Mouse (Mus musculus): Measurements from ENCODE around the gene Klhl36. TPM values are rescaled to one million over a fixed set of nuclear protein-coding genes. Genes with fewer than 3 reads are reported as not detected.

Gene Klhl36
- 1.6 TPM for polyA plus RNA-seq (2015; fragmentation: Illumina TruSeq; extraction: RNeasy Lipid Tissue Mini Kit (QIAGEN cat#74804); ENCODE audit: insufficient read depth, low replicate concordance)

GRCm38 (mm10) chr8:119861706-119862389 is at the start of gene Klhl36:
TSS of gene Klhl36 (plus strand) at chr8:119862266.

GRCm38 (mm10) chr8:119840275-119840808 is 21.7 kb upstream of the Klhl36 start, which contains the start of gene Cotl1:
TSS of gene Cotl1 (minus strand) at chr8:119840544.

GRCm38 (mm10) chr8:119909944-119910546 is 48.0 kb downstream of the Klhl36 start, which contains the start of gene Usp10:
TSS of gene Usp10 (plus strand) at chr8:119910360.

GRCm38 (mm10) chr8:119910547-119911257 is 48.6 kb downstream of the Klhl36 start, which contains the start of gene Gm20388:
TSS of gene Gm20388 (plus strand) at chr8:119910841.

Other genes with a start within 250 kb of the Klhl36 start
- not detected for gene Adad2, start 249.5 kb upstream of the Klhl36 start, polyA plus RNA-seq (2015; fragmentation: Illumina TruSeq; extraction: RNeasy Lipid Tissue Mini Kit (QIAGEN cat#74804); ENCODE audit: insufficient read depth, low replicate concordance)
- 0.07 TPM for gene Kcng4, start 226.6 kb upstream of the Klhl36 start, polyA plus RNA-seq (2015; fragmentation: Illumina TruSeq; extraction: RNeasy Lipid Tissue Mini Kit (QIAGEN cat#74804); ENCODE audit: insufficient read depth, low replicate concordance)
- 1.4 TPM for gene Wfdc1, start 195.9 kb upstream of the Klhl36 start, polyA plus RNA-seq (2015; fragmentation: Illumina TruSeq; extraction: RNeasy Lipid Tissue Mini Kit (QIAGEN cat#74804); ENCODE audit: insufficient read depth, low replicate concordance)
- gene Atp2c2, start 162.3 kb upstream of the Klhl36 start, polyA plus RNA-seq (2015; fragmentation: Illumina TruSeq; extraction: RNeasy Lipid Tissue Mini Kit (QIAGEN cat#74804); ENCODE audit: insufficient read depth, low replicate concordance) = not detected
- 4.4 TPM for gene Tldc1, start 83.8 kb upstream of the Klhl36 start, polyA plus RNA-seq (2015; fragmentation: Illumina TruSeq; extraction: RNeasy Lipid Tissue Mini Kit (QIAGEN cat#74804); ENCODE audit: insufficient read depth, low replicate concordance)
- 125 TPM for gene Cotl1, start 21.7 kb upstream of the Klhl36 start, polyA plus RNA-seq (2015; fragmentation: Illumina TruSeq; extraction: RNeasy Lipid Tissue Mini Kit (QIAGEN cat#74804); ENCODE audit: insufficient read depth, low replicate concordance)
- 83.1 TPM for gene Usp10, start 48.1 kb downstream of the Klhl36 start, polyA plus RNA-seq (2015; fragmentation: Illumina TruSeq; extraction: RNeasy Lipid Tissue Mini Kit (QIAGEN cat#74804); ENCODE audit: insufficient read depth, low replicate concordance)
- gene Gm20388, start 48.6 kb downstream of the Klhl36 start, polyA plus RNA-seq (2015; fragmentation: Illumina TruSeq; extraction: RNeasy Lipid Tissue Mini Kit (QIAGEN cat#74804); ENCODE audit: insufficient read depth, low replicate concordance) = 14.7 TPM
- 4.5 TPM for gene Crispld2, start 130.2 kb downstream of the Klhl36 start, polyA plus RNA-seq (2015; fragmentation: Illumina TruSeq; extraction: RNeasy Lipid Tissue Mini Kit (QIAGEN cat#74804); ENCODE audit: insufficient read depth, low replicate concordance)
- gene Zdhhc7, start 239.2 kb downstream of the Klhl36 start, polyA plus RNA-seq (2015; fragmentation: Illumina TruSeq; extraction: RNeasy Lipid Tissue Mini Kit (QIAGEN cat#74804); ENCODE audit: insufficient read depth, low replicate concordance) = 16.2 TPM